ENCODE assay signal across 8 mouse cellular contexts in genomic region chr15:83204731-83205451, GRCm38 (mm10). TPM values are rescaled to one million over a fixed set of nuclear protein-coding genes. Genes with fewer than 3 reads are reported as not detected.
DNase-seq lines count a peak whose midpoint lies in the region; ATAC-seq and TF ChIP-seq lines count a peak whose summit lies in the region.

No protein-coding gene starts in this region.

- no peak overlapping the region for H3K9ac ChIP-seq in forebrain, embryonic 12.5 days
- H3K9ac ChIP-seq in hindbrain, postnatal 0 days (replicated peaks; ENCODE audit: low read length), result no peak overlapping the region

- no peak overlapping the region for H3K27ac ChIP-seq in forebrain, embryonic 12.5 days
- no peak overlapping the region for H3K27ac ChIP-seq in hindbrain, postnatal 0 days
- H3K27ac ChIP-seq in spleen, adult 2 months (ENCODE audit: insufficient read depth, low read length), result no peak overlapping the region

- no peaks in the 10 kb centered on the region for H3K9me3 ChIP-seq in forebrain, embryonic 12.5 days
- no peaks in the 10 kb centered on the region for H3K9me3 ChIP-seq in hindbrain, postnatal 0 days (ENCODE audit: low read length)

- no peak for TF ChIP-seq POLR2A in brain, embryonic 14.5 days (IDR thresholded peaks at IDR 0.05; ENCODE audit: borderline replicate concordance, extremely low read depth, insufficient read depth, insufficient read length, poor library complexity, severe bottlenecking)
- TF ChIP-seq POLR2A in spleen, adult 2 months (IDR thresholded peaks at IDR 0.05; ENCODE audit: low read depth, low read length), result no peak

- H3K27me3 ChIP-seq in forebrain, embryonic 12.5 days, result peaks cover 20% of the 10 kb centered on the region
- H3K27me3 ChIP-seq in hindbrain, postnatal 0 days (ENCODE audit: insufficient read depth, low read length), result no peaks in the 10 kb centered on the region
- H3K27me3 ChIP-seq in spleen, adult 2 months (ENCODE audit: control insufficient read depth, insufficient read depth, low read length), result no peaks in the 10 kb centered on the region

- 43% methylated on average over 9 of the region's 10 CpGs for WGBS in forebrain, embryonic 12.5 days
- 37% methylated on average over 10 of the region's 10 CpGs for WGBS in hindbrain, postnatal 0 days
- 28% methylated on average over 10 of the region's 10 CpGs for WGBS in spleen, adult 2 months

- 0 out of 2 replicates have a peak, but pooled peaks have one; percentile 11 for ATAC-seq in forebrain, embryonic 12.5 days (ENCODE audit: low FRiP score)
- ATAC-seq in hindbrain, postnatal 0 days, result peak; percentile 63; the same call in 1 of the 2 replicates

- DNase-seq in adrenal gland, adult 2 months, result peak; percentile 63
- no peak for DNase-seq in adrenal gland, postnatal 4 days (ENCODE audit: low spot score in 2 of 2)
- DNase-seq in brain, embryonic 14.5 days (ENCODE audit: low read depth), result peak; percentile 74
- DNase-seq in hindbrain, postnatal 0 days (ENCODE audit: low spot score), result peak; percentile 81
- peak; percentile 50 to 66 for DNase-seq in left cerebral cortex, adult 18-20 months (ENCODE audit: low spot score in 2 of 2)
- DNase-seq in lung, postnatal 36 days, result peak; percentile 89
- DNase-seq in spleen, adult 2 months (ENCODE audit: low read depth in 1 of 2, low spot score in 2 of 2), result peak; percentile 42 to 49

- no peak overlapping the region for H3K4me3 ChIP-seq in forebrain, embryonic 12.5 days (replicated peaks)
- H3K4me3 ChIP-seq in hindbrain, postnatal 0 days (ENCODE audit: low read length), result no peak overlapping the region
- no peak overlapping the region for H3K4me3 ChIP-seq in spleen, adult 2 months (ENCODE audit: extremely low read depth, insufficient read depth, insufficient read length)

- H3K4me2 ChIP-seq in forebrain, embryonic 12.5 days, result peak overlapping the region; percentile 22; the same call in 1 of the 2 replicates
- 0 out of 2 replicates have a peak overlapping the region, but pooled peaks have one; percentile 16 for H3K4me2 ChIP-seq in hindbrain, postnatal 0 days (ENCODE audit: low read depth, low read length)

- no peaks in the 10 kb centered on the region for H3K4me1 ChIP-seq in forebrain, embryonic 12.5 days
- no peaks in the 10 kb centered on the region; the same call in 1 of the 2 replicates for H3K4me1 ChIP-seq in hindbrain, postnatal 0 days (ENCODE audit: insufficient read depth, low read length)
- no peaks in the 10 kb centered on the region for H3K4me1 ChIP-seq in spleen, adult 2 months (ENCODE audit: control insufficient read depth, insufficient read depth, insufficient read length)

- no peaks in the 10 kb centered on the region for H3K36me3 ChIP-seq in forebrain, embryonic 12.5 days (replicated peaks)
- H3K36me3 ChIP-seq in hindbrain, postnatal 0 days (ENCODE audit: insufficient read depth, low read length), result no peaks in the 10 kb centered on the region
- no peaks in the 10 kb centered on the region for H3K36me3 ChIP-seq in spleen, adult 2 months (ENCODE audit: control insufficient read depth, insufficient read depth, low read length)

- TF ChIP-seq CTCF in brain, embryonic 14.5 days (IDR thresholded peaks at IDR 0.05; ENCODE audit: borderline replicate concordance, extremely low read depth, insufficient read depth, insufficient read length), result peak; percentile 56; the same call in 1 of the 2 replicates
- peak; percentile 70 for TF ChIP-seq CTCF in hindbrain, postnatal 0 days (IDR thresholded peaks at IDR 0.05; ENCODE audit: low read depth)
- TF ChIP-seq CTCF in spleen, adult 2 months (IDR thresholded peaks at IDR 0.05; ENCODE audit: extremely low read depth, insufficient read depth, insufficient read length, insufficient replicate concordance), result no peak; the same call in 1 of the 2 replicates

RNA-seq across cellular contexts. Expression of gene Cyb5r3, which starts 32.5 kb away (rescaled TPM):
- 100 to 1,000 TPM; 310 to 426 TPM for total RNA-seq in adrenal gland, adult 2 months (2021)
- 461 and 645 TPM in 2 replicates for polyA plus RNA-seq in adrenal gland, adult 2 months (2012; rRNA removed)
- total RNA-seq in adrenal gland, postnatal 4 days (2021), result 100 to 1,000 TPM; 201 to 210 TPM
- 49.4 and 85.4 TPM in 2 replicates for polyA plus RNA-seq in brain, embryonic 14.5 days (2012; rRNA removed)
- polyA plus RNA-seq in forebrain, embryonic 12.5 days (2016; fragmentation: Nextera tagmentation; extraction: Ambion mirVana), result 125 and 140 TPM in 2 replicates
- 93.8 and 99.2 TPM in 2 replicates for total RNA-seq in hindbrain, postnatal 0 days (2014; rRNA removed)
- 117 and 136 TPM in 2 replicates for polyA plus RNA-seq in hindbrain, postnatal 0 days (2015; fragmentation: Nextera tagmentation; extraction: Ambion mirVana)
- total RNA-seq in left cerebral cortex, adult 18-20 months (2021), result 10 to 100 TPM; 60.3 to 68.1 TPM
- 76.1 and 90.0 TPM in 2 replicates for polyA plus RNA-seq in spleen, adult 2 months (2012; rRNA removed)

RNA-seq across cellular contexts. Expression of gene A4galt, which starts 46.7 kb away (rescaled TPM):
- total RNA-seq in adrenal gland, adult 2 months (2021), result 10 to 100 TPM in 1 of 2 experiments, 1 to 10 TPM in 1; 8.3 to 14.2 TPM
- polyA plus RNA-seq in adrenal gland, adult 2 months (2012; rRNA removed), result 8.8 and 22.2 TPM in 2 replicates
- 10 to 100 TPM; 11.6 to 14.6 TPM for total RNA-seq in adrenal gland, postnatal 4 days (2021)
- polyA plus RNA-seq in brain, embryonic 14.5 days (2012; rRNA removed), result 1.8 and 4.2 TPM in 2 replicates
- 1.3 and 1.4 TPM in 2 replicates for polyA plus RNA-seq in forebrain, embryonic 12.5 days (2016; fragmentation: Nextera tagmentation; extraction: Ambion mirVana)
- total RNA-seq in hindbrain, postnatal 0 days (2014; rRNA removed), result 7.1 and 14.8 TPM in 2 replicates
- polyA plus RNA-seq in hindbrain, postnatal 0 days (2015; fragmentation: Nextera tagmentation; extraction: Ambion mirVana), result 6.7 and 7.1 TPM in 2 replicates
- 1 to 10 TPM; 5.1 TPM for total RNA-seq in left cerebral cortex, adult 18-20 months (2021)
- polyA plus RNA-seq in spleen, adult 2 months (2012; rRNA removed), result 20.4 and 27.2 TPM in 2 replicates

RNA-seq across cellular contexts. Expression of gene Poldip3, which starts 55.7 kb away (rescaled TPM):
- 10 to 100 TPM; 89.7 to 96.8 TPM for total RNA-seq in adrenal gland, adult 2 months (2021)
- 43.0 and 55.4 TPM in 2 replicates for polyA plus RNA-seq in adrenal gland, adult 2 months (2012; rRNA removed)
- total RNA-seq in adrenal gland, postnatal 4 days (2021), result 100 to 1,000 TPM; 148 to 152 TPM
- polyA plus RNA-seq in brain, embryonic 14.5 days (2012; rRNA removed), result 92.9 and 101 TPM in 2 replicates
- 173 and 177 TPM in 2 replicates for polyA plus RNA-seq in forebrain, embryonic 12.5 days (2016; fragmentation: Nextera tagmentation; extraction: Ambion mirVana)
- total RNA-seq in hindbrain, postnatal 0 days (2014; rRNA removed), result 97.5 and 115 TPM in 2 replicates
- polyA plus RNA-seq in hindbrain, postnatal 0 days (2015; fragmentation: Nextera tagmentation; extraction: Ambion mirVana), result 96.9 and 103 TPM in 2 replicates
- 10 to 100 TPM; 83.2 to 93.1 TPM for total RNA-seq in left cerebral cortex, adult 18-20 months (2021)
- polyA plus RNA-seq in spleen, adult 2 months (2012; rRNA removed), result 50.6 and 55.7 TPM in 2 replicates

Comparison
In these comparisons a context has a peak if more than half of its experiments do, and no peak if none do; other contexts are left out.
1. DNase-seq: peak in adrenal gland, adult 2 months (single experiment), brain, embryonic 14.5 days (single experiment), hindbrain, postnatal 0 days (single experiment), left cerebral cortex, adult 18-20 months (2 of 2), lung, postnatal 36 days (single experiment) and spleen, adult 2 months (2 of 2); none in adrenal gland, postnatal 4 days (0 of 2).